In the genomic region with DNA sequence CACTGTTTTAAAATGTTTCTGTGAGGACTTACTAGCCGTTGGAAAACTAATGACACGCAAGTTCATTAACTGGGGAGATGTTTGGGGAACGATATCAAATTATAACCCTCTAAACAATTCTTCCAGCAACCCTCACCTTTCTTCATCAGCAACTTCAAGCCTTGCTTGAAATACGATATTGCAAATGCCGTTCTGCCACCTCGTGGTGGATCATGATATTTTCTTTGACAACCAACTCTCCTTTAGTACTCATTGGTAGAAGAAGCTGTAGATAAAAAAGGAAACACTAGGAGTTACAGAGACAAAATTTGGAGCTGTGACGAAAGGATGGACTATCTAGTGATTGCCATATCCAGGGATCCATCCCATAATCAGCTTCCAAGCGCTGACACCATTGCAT, we compare ENCODE assay signal across 8 mouse cellular contexts.
A peak's percentile ranks its signal among the peaks of the same experiment; 100 is the strongest.
DNase-seq lines count a peak whose midpoint lies in the region; ATAC-seq and TF ChIP-seq lines count a peak whose summit lies in the region.

No protein-coding gene starts in this region.

- no peak overlapping the region for H3K9ac ChIP-seq in hindbrain, embryonic 15.5 days
- no peak overlapping the region for H3K9ac ChIP-seq in midbrain, embryonic 11.5 days (ENCODE audit: low read length)

- no peak overlapping the region for H3K4me3 ChIP-seq in heart, embryonic 10.5 days
- no peak overlapping the region for H3K4me3 ChIP-seq in forebrain, embryonic 10.5 days
- no peak overlapping the region for H3K4me3 ChIP-seq in hindbrain, embryonic 15.5 days
- no peak overlapping the region for H3K4me3 ChIP-seq in midbrain, embryonic 11.5 days (ENCODE audit: low read depth, low read length)

- H3K4me1 ChIP-seq in heart, embryonic 10.5 days = no peaks in the 10 kb centered on the region
- no peaks in the 10 kb centered on the region for H3K4me1 ChIP-seq in forebrain, embryonic 10.5 days
- H3K4me1 ChIP-seq in hindbrain, embryonic 15.5 days (replicated peaks) = no peaks in the 10 kb centered on the region
- H3K4me1 ChIP-seq in midbrain, embryonic 11.5 days (ENCODE audit: control insufficient read depth, insufficient read depth, low read length) = no peaks in the 10 kb centered on the region

- peak; percentile 83 for ATAC-seq in hindbrain, embryonic 15.5 days (ENCODE audit: low FRiP score, low read depth)
- ATAC-seq in midbrain, embryonic 11.5 days (ENCODE audit: low FRiP score) = peak; percentile 80; the same call in 1 of the 2 replicates

- DNase-seq in heart, adult 8-10 months (ENCODE audit: low spot score) = peak; percentile 60
- no peak for DNase-seq in heart, embryonic 10.5 days (ENCODE audit: low spot score)
- peak; percentile 93 for DNase-seq in brain, embryonic 14.5 days (ENCODE audit: low read depth)
- peak; percentile 47 for DNase-seq in forebrain, embryonic 10.5 days (ENCODE audit: extremely low spot score, low spot score)
- peak; percentile 65 for DNase-seq in left cerebral cortex, adult 11 months (ENCODE audit: low spot score)
- peak; percentile 94 for DNase-seq in midbrain, embryonic 11.5 days (ENCODE audit: low spot score, missing footprints)
- DNase-seq in testis, postnatal 10 days (ENCODE audit: low spot score) = peak; percentile 81

- H3K4me2 ChIP-seq in hindbrain, embryonic 15.5 days = no peak overlapping the region
- no peak overlapping the region for H3K4me2 ChIP-seq in midbrain, embryonic 11.5 days

- H3K27ac ChIP-seq in heart, embryonic 10.5 days = no peak overlapping the region
- no peak overlapping the region for H3K27ac ChIP-seq in forebrain, embryonic 10.5 days
- no peak overlapping the region for H3K27ac ChIP-seq in hindbrain, embryonic 15.5 days (replicated peaks)
- H3K27ac ChIP-seq in midbrain, embryonic 11.5 days (ENCODE audit: low read depth, low read length) = no peak overlapping the region

- H3K36me3 ChIP-seq in heart, embryonic 10.5 days = no peaks in the 10 kb centered on the region
- no peaks in the 10 kb centered on the region for H3K36me3 ChIP-seq in forebrain, embryonic 10.5 days (replicated peaks)
- H3K36me3 ChIP-seq in hindbrain, embryonic 15.5 days = no peaks in the 10 kb centered on the region
- no peaks in the 10 kb centered on the region for H3K36me3 ChIP-seq in midbrain, embryonic 11.5 days (ENCODE audit: control insufficient read depth, insufficient read depth, low read length)

- no peaks in the 10 kb centered on the region for H3K27me3 ChIP-seq in heart, embryonic 10.5 days (ENCODE audit: insufficient read depth, poor library complexity, severe bottlenecking)
- H3K27me3 ChIP-seq in forebrain, embryonic 10.5 days (ENCODE audit: poor library complexity, severe bottlenecking) = no peaks in the 10 kb centered on the region
- no peaks in the 10 kb centered on the region for H3K27me3 ChIP-seq in hindbrain, embryonic 15.5 days
- no peaks in the 10 kb centered on the region for H3K27me3 ChIP-seq in midbrain, embryonic 11.5 days (ENCODE audit: control insufficient read depth, insufficient read depth, low read length)

- TF ChIP-seq CTCF in brain, embryonic 14.5 days (IDR thresholded peaks at IDR 0.05; ENCODE audit: borderline replicate concordance, extremely low read depth, insufficient read depth, insufficient read length) = peak; percentile 66; the same call in 1 of the 2 replicates

- no peak for TF ChIP-seq POLR2A in brain, embryonic 14.5 days (IDR thresholded peaks at IDR 0.05; ENCODE audit: borderline replicate concordance, extremely low read depth, insufficient read depth, insufficient read length, poor library complexity, severe bottlenecking)

- no peaks in the 10 kb centered on the region for H3K9me3 ChIP-seq in heart, embryonic 10.5 days
- no peaks in the 10 kb centered on the region for H3K9me3 ChIP-seq in forebrain, embryonic 10.5 days
- no peaks in the 10 kb centered on the region for H3K9me3 ChIP-seq in hindbrain, embryonic 15.5 days
- H3K9me3 ChIP-seq in midbrain, embryonic 11.5 days (ENCODE audit: control insufficient read depth, low read length) = no peaks in the 10 kb centered on the region

- 21% methylated on average over 8 of the region's 8 CpGs for WGBS in heart, embryonic 10.5 days
- 30% methylated on average over 8 of the region's 8 CpGs for WGBS in forebrain, embryonic 10.5 days
- 23% methylated on average over 8 of the region's 8 CpGs for WGBS in hindbrain, embryonic 15.5 days
- WGBS in midbrain, embryonic 11.5 days = 31% methylated on average over 8 of the region's 8 CpGs
